Mouse (Mus musculus) CD4-positive helper T cell, adult 2 months (primary cell): Measurements from ENCODE around the gene Zbtb3.
"Not testable (repeated sequence)": the region's sequence is repeated elsewhere in the genome, so short reads cannot be mapped to it uniquely, and the experiment has no call there.

ENCODE experiments used
- DNase-seq: peaks from one replicate; pipeline ENCODE4 v3.0.0-alpha.2; 2012; ENCODE audit warnings: low read depth, missing footprints, low spot score

The Zbtb3 gene

GRCm38 (mm10) chr19:8803204-8803780 is 937 bp downstream of the Zbtb3 start:
- DNase-seq = no peak

- DNase-seq = peak; percentile 11
Measured at GRCm38 (mm10) chr19:8803879-8804660, 1.7 kb downstream of the Zbtb3 start.

GRCm38 (mm10) chr19:8806810-8807209 is 4.5 kb downstream of the Zbtb3 start:
- DNase-seq = no peak

GRCm38 (mm10) chr19:8815812-8816211 is 13.5 kb downstream of the Zbtb3 start:
- DNase-seq = no peak

- no peak for DNase-seq
Measured at GRCm38 (mm10) chr19:8817001-8817400, 14.6 kb downstream of the Zbtb3 start.

GRCm38 (mm10) chr19:8818301-8818798 is 16.0 kb downstream of the Zbtb3 start:
- no peak for DNase-seq

GRCm38 (mm10) chr19:8818801-8819595 is 16.6 kb downstream of the Zbtb3 start, which contains the start of gene Ttc9c:
Gene Ttc9c (minus strand): TSS chr19:8819333.
- DNase-seq = peak; percentile 97

- peak; percentile 100 for DNase-seq
Measured at GRCm38 (mm10) chr19:8819596-8820423, 17.5 kb downstream of the Zbtb3 start, which contains the start of gene Hnrnpul2. Gene Hnrnpul2 (plus strand): TSS chr19:8820010.

- no peak for DNase-seq
Measured at GRCm38 (mm10) chr19:8820424-8820956, 18.1 kb downstream of the Zbtb3 start.

GRCm38 (mm10) chr19:8821146-8821545 is 18.8 kb downstream of the Zbtb3 start:
- DNase-seq = no peak

- no peak for DNase-seq
Measured at GRCm38 (mm10) chr19:8822696-8823095, 20.3 kb downstream of the Zbtb3 start.

- DNase-seq = no peak
Measured at GRCm38 (mm10) chr19:8829660-8830059, 27.3 kb downstream of the Zbtb3 start, which contains the start of gene AC129217.1. Gene AC129217.1 (plus strand): TSS chr19:8829773.

- DNase-seq = no peak
Measured at GRCm38 (mm10) chr19:8830664-8831063, 28.3 kb downstream of the Zbtb3 start.

- DNase-seq = no peak
Measured at GRCm38 (mm10) chr19:8831262-8831661, 28.9 kb downstream of the Zbtb3 start.

- DNase-seq = no peak
Measured at GRCm38 (mm10) chr19:8832971-8833370, 30.6 kb downstream of the Zbtb3 start.

- not testable (repeated sequence) for DNase-seq
Measured at GRCm38 (mm10) chr19:8836327-8836726, 34.0 kb downstream of the Zbtb3 start.

- DNase-seq = peak; percentile 88
Measured at GRCm38 (mm10) chr19:8837251-8837791, 35.0 kb downstream of the Zbtb3 start, which contains the start of gene Bscl2. Gene Bscl2 (plus strand): TSS chr19:8837467.

- peak; percentile 36 for DNase-seq
Measured at GRCm38 (mm10) chr19:8838041-8838730, 35.8 kb downstream of the Zbtb3 start.

GRCm38 (mm10) chr19:8839103-8839907 is 37.0 kb downstream of the Zbtb3 start, which contains the start of gene Gng3:
Gene Gng3 (minus strand): TSS chr19:8839194.
- DNase-seq = no peak
